Mouse (Mus musculus): ENCODE data around the gene Fstl4. TPM values are rescaled to one million over a fixed set of nuclear protein-coding genes. Genes with fewer than 3 reads are reported as not detected.

Fstl4 gene
- total RNA-seq (2021): 10 to 100 TPM; 15.6 to 16.2 TPM

DNA sequence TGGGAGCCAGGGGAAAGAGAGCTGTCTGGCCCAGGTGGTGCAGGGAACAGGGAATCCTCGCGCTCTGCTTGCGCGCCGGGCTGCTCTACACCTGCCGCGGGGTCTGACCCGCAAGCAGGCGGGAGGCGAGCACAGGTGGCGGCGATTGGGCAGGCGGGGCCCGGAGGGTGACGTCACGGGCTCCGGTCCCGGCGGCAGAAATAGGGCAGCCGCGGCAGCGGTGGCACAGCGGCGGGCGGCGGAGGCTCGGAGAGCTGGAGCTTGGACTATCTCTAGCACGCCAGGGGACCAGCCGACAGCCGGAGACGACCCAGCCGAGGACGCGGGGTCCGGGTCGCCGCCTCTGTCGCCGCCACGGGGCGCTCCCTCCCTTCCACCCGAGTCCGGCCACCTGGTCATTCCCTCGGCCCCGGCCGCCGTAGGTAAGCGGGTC is at the start of gene Fstl4:
TSS of gene Fstl4 (plus strand) at position 174 of the 433 bp plus-strand sequence.
- DNase-seq (ENCODE audit: extremely low spot score in 1 of 2, low spot score in 2 of 2): peak in 1 of 2 experiments; percentile 60
- intact Hi-C loops (cut with DNase I): loop anchor here (5.0 kb wide), 1 partner anchor 242 kb away; no protein-coding TSS in a partner anchor

DNA sequence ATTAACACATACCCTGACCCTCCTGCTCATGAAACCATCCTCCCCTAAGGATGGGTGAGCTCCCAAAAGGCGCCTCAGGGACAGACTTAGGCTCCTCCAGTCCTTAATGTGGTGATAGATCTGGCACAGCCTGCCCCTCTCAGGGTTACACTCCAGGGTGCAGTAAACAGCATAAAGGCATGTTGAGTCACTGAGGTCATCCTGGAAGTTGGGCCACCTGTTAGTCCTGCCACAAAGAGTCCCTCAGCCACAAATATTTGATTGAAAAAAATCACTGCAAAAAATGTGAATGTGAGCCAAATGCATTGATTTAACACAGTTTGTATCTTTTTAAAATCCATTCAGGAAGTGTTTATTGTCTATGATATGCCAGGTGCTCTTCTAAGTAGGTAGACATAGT is 45.9 kb upstream of the Fstl4 start:
- intact Hi-C loops (cut with DNase I): no loop called here
- no peak for DNase-seq (ENCODE audit: extremely low spot score in 1 of 2, low spot score in 2 of 2)

DNA sequence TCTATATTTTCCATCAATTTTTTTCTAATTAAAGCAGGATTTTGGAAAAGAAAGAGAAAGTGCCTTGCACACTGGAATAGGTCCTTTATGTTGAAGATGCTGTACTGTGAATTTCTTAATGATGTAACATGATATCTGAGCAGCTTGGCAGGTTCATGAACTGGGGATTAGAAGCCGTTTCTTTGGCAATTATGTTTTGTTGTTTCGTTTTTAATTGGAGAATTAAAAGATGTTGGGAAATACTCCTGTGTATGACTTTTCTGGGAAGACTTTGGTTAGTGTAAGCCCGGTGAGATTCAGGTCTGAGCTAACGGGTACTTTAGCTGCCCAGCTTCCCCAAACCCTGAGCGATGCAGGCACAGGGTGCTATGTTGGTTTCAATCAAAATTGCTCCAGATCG is 43.3 kb upstream of the Fstl4 start:
- intact Hi-C loops (cut with DNase I): no loop called here
- DNase-seq (ENCODE audit: extremely low spot score in 1 of 2, low spot score in 2 of 2): no peak

DNA sequence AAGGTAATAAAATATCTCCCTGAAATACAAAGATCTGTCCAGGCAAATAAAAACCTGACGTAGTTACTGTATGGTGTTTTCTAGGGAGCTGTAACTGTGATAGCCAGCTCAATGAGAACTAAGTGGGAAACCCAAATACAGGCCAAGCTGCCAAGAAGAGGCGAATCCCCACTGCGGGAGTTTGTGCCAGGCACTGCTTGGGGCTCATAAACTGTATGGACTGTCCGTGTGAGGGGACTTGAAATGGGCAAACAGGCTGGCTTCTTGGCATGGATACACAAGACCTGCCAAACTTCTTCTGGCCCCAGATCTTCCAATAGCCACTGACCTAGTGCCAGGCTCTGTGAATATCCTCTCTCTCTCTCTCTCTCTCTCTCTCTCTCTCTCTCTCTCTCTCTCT is 41.7 kb upstream of the Fstl4 start:
- DNase-seq (ENCODE audit: extremely low spot score in 1 of 2, low spot score in 2 of 2): no peak
- intact Hi-C loops (cut with DNase I): no loop called here

DNA sequence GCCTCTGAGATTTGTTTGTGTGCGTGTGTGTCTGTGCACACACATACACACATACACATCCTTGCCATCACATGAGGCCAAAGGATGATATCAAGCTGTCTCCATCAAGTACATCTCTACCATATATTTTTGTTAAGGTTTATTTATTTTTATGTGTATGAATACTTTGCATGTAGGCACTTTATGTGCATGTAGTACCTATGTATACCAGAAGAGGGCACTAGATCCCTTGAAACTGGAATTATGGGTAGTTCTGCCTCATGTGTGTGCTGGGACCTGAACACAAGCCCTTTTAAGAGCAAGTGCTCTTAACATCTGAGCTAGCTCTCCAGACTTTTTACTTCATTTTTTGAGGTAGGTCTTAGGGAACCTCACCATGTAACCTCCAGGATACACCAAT is 38.4 kb upstream of the Fstl4 start:
- intact Hi-C loops (cut with DNase I): no loop called here
- no peak for DNase-seq (ENCODE audit: extremely low spot score in 1 of 2, low spot score in 2 of 2)

DNA sequence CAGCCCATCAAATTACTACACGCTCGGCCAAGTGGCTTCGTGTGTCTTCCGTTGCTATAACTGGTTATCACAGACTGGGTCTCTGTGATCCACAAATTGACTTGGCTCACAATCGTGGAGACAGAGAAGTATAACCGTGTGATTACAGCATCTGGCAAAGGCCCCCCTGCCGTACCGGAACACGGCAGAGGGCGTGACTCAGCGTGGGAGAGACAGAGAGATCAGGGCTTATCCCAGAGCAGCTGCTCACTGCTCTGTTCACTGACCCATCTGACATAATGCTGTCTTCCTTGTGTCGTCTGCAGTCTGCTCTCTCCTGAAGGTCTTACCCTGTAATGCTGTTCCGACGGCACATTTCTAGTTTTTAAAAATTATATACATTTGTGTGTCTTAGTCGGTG is 36.0 kb upstream of the Fstl4 start:
- intact Hi-C loops (cut with DNase I): no loop called here
- DNase-seq (ENCODE audit: extremely low spot score in 1 of 2, low spot score in 2 of 2): no peak

DNA sequence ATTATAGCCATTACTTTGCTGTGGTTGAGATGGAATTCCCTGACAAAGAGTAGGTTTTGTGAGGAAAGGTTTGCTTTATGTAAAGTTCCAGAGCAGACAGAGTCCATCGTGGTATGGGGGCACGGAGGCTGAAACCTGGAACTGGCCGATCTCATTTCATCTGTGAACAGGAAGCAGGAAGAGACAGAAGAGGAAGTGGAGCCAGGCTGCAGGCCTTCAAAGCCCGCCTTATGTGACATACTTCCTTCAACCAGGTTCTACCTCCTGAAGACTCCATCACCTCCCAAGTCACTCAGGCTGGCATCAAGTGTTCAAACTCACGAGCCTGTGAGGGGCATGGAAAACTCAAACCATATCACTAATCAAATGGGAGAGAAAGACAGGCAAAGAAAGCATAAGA is 34.5 kb upstream of the Fstl4 start:
- no peak for DNase-seq (ENCODE audit: extremely low spot score in 1 of 2, low spot score in 2 of 2)
- intact Hi-C loops (cut with DNase I): no loop called here

DNA sequence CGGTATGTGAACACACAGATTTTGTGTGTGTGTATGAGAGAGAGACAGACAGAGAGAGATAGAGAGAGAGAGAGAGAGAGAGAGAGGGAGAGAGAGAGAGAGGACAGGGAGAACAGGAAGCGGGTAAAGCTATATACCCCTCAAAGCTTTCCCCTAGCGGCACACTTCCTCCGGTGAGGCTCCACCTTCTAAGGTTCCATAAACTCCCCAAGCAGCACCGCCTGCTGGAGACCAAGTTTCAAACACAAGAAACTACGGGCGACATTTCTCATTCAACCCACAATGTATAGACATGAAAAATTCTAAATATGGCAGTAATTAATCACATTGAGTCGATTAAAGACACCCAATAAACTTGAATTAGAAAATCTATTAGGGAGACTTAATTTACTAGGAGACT is 32.5 kb upstream of the Fstl4 start:
- intact Hi-C loops (cut with DNase I): no loop called here

DNA sequence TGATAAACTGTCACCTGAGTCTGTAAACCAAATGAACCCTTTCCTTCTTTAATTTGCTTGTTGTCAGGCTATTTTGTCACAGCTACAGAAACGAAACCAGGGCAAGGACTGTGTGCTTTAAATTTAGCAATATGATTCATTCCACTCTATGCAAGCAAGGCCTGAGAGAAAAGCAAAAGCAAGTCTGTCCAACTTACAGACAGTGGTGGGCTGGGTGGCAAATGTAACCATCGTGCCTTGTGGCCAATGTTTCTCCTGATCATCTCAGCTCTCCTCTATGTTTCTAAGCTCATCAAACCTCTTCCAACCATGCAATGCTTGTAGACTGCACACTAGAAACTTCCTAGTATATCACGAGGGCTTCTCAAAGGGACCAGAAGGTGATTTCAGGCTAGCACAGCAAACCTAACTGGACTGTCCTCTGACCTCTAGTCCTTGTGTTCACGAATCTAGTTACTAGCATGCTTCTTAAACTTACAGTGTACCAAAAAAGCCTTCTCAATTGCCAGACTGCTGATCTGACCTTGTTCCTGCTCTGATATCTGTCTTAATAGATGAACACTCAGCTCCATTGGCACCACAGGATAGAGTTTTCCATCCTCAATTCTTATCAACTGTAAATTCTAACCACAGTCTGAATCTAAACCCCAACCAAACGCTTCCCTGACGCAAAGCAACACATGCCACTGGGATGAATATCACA is 29.8 kb upstream of the Fstl4 start:
- no peak for DNase-seq (ENCODE audit: extremely low spot score in 1 of 2, low spot score in 2 of 2)
- intact Hi-C loops (cut with DNase I): no loop called here

More for the DNA sequence above, 32.5 kb upstream of the Fstl4 start:
- DNase-seq (ENCODE audit: extremely low spot score in 1 of 2, low spot score in 2 of 2): no peak

DNA sequence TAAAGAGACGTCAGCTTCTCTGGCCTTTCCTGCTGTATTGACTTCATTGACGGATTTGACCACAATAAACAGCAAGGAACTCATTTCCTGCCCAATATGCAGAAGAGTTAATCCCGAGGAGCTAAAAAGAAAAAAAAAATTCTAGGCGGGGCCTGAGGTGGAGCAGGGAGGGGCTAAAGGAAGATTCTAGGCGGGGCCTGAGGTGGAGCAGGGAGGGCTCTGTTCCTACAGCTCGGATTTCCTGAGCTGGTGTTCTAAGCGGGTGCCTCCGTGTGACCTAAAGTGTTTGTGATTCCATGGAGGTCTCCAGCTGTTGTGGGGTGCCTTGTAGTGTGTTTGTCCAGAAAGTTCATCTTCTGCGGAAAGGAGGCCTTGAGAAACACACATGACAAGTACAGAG is 25.2 kb upstream of the Fstl4 start:
- intact Hi-C loops (cut with DNase I): no loop called here
- no peak for DNase-seq (ENCODE audit: extremely low spot score in 1 of 2, low spot score in 2 of 2)

DNA sequence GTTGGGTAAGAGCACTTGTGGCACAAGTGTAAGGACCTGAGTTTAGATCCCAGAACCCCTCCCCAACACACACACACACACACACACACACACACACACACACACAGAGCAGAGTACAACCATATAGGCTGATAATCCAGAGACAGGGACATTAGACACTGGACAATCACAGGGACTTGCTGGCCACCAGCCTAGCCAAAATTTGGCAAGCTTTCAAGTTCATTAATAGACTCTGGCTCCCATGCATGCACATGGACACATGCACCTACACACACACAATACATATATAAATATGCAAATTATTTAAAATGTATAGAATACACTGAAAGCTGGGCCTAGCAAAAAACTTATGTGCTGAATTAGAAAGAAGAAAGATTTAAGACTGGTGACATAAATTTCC is 24.0 kb upstream of the Fstl4 start:
- no peak for DNase-seq (ENCODE audit: extremely low spot score in 1 of 2, low spot score in 2 of 2)

DNA sequence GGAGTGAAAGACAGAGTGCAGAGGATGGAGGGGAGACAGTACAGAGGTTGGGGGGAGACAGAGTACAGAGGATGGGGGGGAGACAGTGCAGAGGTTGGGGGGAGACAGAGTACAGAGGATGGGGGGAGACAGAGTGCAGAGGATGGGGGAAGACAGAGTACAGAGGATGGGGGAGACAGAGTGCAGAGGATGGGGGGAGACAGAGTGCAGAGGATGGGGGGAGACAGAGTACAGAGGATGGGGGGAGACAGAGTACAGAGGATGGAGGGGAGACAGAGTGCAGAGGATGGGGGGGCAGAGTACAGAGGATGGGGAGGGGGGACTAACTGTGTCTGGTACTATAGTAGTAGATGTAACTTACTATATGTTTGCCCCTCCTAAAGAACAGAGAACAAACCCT is 20.5 kb upstream of the Fstl4 start:
- DNase-seq (ENCODE audit: extremely low spot score in 1 of 2, low spot score in 2 of 2): no peak

More for the DNA sequence above, 24.0 kb upstream of the Fstl4 start:
- intact Hi-C loops (cut with DNase I): no loop called here

DNA sequence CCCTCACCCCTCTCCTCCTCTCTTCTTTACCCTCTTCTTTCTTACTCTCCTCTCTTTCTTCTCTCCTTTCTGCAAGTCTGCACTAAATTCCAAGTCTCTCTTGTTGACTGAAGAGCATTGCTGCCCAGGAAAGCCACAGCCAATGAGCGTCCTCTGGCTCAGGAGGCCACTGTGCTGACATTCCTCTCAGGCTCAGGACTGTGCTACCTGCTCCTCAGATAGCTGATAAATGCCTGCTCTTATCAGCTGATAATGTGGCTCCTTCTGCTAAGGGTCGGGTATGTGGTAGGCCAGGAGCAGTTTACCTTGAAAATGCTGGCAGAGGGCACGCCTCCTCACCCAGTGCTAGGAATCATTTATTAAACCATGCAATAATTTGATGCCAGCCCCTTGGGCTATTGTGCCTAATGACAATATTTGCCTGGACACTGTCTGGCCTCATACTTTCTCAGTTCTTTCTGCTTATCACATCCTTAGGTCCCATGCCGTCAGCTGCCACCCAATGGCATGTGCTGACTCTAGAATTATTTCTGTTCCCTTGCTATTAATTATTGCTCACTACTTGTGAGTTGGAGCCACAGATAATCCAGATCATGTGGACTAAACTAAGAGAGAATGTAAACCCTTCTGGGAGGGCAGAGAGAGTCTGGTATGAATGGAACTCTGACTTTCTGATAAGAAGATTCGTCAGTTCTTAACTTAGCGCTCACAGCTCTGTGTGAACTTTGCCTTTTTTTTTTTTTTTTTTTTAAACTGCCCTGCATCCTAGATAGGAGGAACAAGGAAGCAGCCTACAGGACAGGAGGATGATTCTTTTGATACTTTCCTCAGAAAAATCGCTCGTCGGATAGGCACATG is 19.6 kb upstream of the Fstl4 start:
- no peak for DNase-seq (ENCODE audit: extremely low spot score in 1 of 2, low spot score in 2 of 2)
- intact Hi-C loops (cut with DNase I): no loop called here

More for the DNA sequence above, 20.5 kb upstream of the Fstl4 start:
- intact Hi-C loops (cut with DNase I): no loop called here

DNA sequence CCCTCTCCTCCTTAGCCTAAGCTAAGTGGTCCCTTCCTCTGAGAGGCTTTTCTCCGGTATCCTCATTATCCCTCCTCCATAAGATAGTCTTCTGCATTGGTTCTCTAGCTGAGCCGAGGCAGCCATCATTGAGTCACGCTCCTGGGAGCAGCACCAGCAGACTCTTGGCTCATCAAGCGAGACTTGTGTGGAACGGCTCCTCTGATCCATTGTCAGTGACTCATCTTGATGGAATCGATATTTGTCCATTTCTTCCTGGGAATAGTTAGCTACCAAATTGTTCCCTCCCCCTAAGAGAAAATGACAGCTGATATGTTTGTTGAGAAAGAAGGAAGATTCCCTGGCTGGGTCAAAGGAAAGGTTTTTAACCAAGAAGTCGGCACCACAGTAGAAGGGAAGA is 17.2 kb upstream of the Fstl4 start:
- DNase-seq (ENCODE audit: extremely low spot score in 1 of 2, low spot score in 2 of 2): no peak
- intact Hi-C loops (cut with DNase I): no loop called here

DNA sequence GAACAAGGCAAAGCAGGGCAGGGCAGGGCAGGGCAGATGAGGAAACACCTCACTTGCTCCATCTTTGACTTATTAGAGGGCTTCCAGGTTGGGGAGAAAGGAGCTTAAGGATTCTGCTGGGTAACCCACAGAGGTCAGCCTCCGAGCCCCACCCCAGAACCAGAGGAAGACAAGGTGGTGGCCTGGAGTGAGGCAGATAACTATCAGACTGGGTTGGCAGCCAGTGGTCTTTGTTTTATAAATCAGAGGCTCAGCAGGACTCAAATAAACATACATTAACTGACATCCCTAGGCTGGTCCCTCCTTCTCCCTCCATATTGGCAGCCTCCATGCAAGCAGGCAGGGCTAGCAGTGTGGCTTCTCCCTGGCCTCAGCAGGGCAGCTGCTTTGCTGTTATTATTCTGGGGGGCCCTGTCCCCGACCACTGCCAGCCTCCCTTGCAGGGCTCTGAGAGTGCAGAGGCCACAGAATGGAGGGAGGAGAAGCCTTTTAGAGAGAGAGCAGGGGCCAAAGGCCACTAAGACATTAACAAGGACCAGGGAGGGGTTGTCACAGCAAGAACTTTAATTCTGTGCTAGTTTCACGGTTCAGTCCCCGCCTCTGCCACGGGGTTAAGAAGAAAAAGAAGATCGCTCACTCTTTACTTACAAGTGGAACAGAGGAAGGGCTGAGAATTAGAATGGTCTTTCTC is 16.5 kb upstream of the Fstl4 start:
- intact Hi-C loops (cut with DNase I): no loop called here

DNA sequence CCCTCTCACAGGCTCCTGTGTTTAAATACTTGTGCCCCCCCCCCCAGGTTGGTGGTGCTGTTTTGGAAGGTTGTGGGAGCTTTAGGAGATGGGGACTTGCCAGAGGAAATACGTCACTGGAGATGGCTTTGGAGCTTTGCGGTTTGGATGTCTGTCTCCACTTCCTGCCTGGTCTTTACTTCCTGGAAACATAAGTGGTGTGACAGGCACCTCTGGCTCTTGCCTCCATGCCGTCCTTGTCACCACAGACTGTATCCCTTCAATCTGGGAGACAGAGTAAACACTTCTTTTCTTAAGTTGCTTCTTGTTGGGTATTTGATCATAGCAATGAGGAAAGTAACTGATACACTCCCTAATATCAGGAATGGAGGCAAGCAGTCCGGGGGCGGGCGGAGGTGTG is 14.4 kb upstream of the Fstl4 start:
- DNase-seq (ENCODE audit: extremely low spot score in 1 of 2, low spot score in 2 of 2): no peak
- intact Hi-C loops (cut with DNase I): no loop called here

More for the DNA sequence above, 16.5 kb upstream of the Fstl4 start:
- DNase-seq (ENCODE audit: extremely low spot score in 1 of 2, low spot score in 2 of 2): no peak

DNA sequence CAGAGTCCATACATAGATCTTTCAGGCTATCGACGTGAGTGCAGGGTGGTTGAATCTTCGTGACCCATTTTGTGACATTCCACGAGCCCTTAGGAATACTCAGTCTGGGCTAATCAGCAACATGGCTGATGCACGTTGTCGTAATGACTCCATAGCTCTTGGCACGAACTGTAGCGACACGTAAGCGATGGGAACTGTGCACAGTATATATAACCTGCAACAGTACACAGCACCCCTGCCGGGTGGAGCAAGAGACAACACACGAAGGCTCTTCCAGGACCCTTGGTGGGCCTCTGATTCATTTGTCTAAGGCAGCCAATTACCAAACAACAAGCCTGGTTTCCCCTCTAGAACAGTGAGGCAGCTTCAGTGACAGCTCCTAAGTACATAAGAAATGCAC is 11.9 kb upstream of the Fstl4 start:
- DNase-seq (ENCODE audit: extremely low spot score in 1 of 2, low spot score in 2 of 2): no peak
- intact Hi-C loops (cut with DNase I): no loop called here

DNA sequence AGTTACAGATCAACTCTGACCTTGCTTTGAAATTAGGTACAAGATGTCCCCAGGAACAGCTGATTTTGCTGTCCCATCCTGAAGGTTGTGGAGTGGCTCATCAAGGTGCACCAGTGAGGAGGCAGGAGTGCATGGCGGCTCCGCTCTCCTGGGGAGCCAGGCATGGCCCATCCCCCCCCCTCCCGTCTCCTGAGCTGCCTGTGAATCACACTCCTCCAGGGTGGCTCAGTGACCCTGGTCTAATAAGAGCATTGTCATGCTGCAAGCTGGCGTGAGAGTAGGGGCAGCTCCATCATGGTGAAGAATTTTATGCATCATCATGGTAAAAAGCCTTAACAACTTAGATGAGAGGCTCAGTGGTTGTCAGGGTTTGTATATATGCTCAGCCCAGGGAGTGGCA is 11.2 kb upstream of the Fstl4 start:
- intact Hi-C loops (cut with DNase I): no loop called here
- DNase-seq (ENCODE audit: extremely low spot score in 1 of 2, low spot score in 2 of 2): no peak

DNA sequence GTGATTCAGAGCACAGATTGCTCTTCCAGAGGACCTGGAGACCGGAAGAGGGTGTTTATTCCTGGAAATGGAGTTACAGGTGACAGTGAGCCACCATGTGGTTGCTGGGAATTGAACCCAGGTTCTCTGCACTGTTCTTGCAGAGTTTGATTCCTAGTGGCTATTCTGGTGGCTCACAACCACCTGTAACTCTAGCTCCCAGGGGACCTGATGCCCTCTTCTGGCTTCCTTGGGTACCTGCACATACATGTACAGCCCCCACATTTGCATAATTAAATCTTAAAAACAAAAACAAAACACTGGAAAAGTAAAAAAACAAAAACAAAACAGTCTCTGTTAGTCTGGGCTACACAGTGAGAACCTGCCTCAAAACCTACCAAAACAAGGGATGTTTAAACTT is 2.6 kb upstream of the Fstl4 start:
- DNase-seq (ENCODE audit: extremely low spot score in 1 of 2, low spot score in 2 of 2): no peak
- intact Hi-C loops (cut with DNase I): loop anchor here (5.0 kb wide), 1 partner anchor 239 kb away; no protein-coding TSS in a partner anchor

All from left cerebral cortex, postnatal 10 days (tissue).